Mouse (Mus musculus) hindbrain, embryonic 14.5 days (tissue): Measurements from ENCODE around the gene Nptxr. TPM values are rescaled to one million over a fixed set of nuclear protein-coding genes. Genes with fewer than 3 reads are reported as not detected.

Experiments used
- ATAC-seq: fragments of 200-750 bp; cut with Nextera tagmentation; 2 replicates; pipeline ENCODE4 v1.8.0; 2017; ENCODE audit warnings: moderate number of reproducible peaks, mild to moderate bottlenecking, moderate TSS enrichment, moderate library complexity; ENCODE audit not compliant: low FRiP score
- DNase-seq: peaks from one replicate; pipeline ENCODE4 v3.0.0-alpha.2; 2015; ENCODE audit warnings: low spot score
- H3K27ac ChIP-seq: fragments of 300-500 bp; sonication (generic); 2 replicates; pipeline ENCODE4 v1.5.1; 2014; ENCODE audit warnings: mild to moderate bottlenecking, moderate library complexity
- H3K27me3 ChIP-seq: fragments of 300-500 bp; sonication (generic); 2 replicates; pipeline ENCODE4 v1.6.1; 2014; ENCODE audit warnings: mild to moderate bottlenecking, low read length, mixed read lengths; ENCODE audit not compliant: control insufficient read depth, insufficient read depth
- H3K36me3 ChIP-seq: fragments of 300-500 bp; sonication (generic); replicated peaks from 2 replicates; pipeline ENCODE4 v1.6.1; 2014; ENCODE audit not compliant: control insufficient read depth, insufficient read depth
- H3K4me1 ChIP-seq: fragments of 300-500 bp; sonication (generic); replicated peaks from 2 replicates; pipeline ENCODE4 v1.6.1; 2014; ENCODE audit warnings: antibody characterized with exemption, low read length, mixed read lengths; ENCODE audit not compliant: control insufficient read depth, insufficient read depth
- H3K4me2 ChIP-seq: fragments of 300-500 bp; sonication (generic); replicated peaks from 2 replicates; pipeline ENCODE4 v1.6.1; 2014; ENCODE audit warnings: mild to moderate bottlenecking, moderate library complexity
- H3K4me3 ChIP-seq: fragments of 300-500 bp; sonication (generic); replicated peaks from 2 replicates; pipeline ENCODE4 v1.5.1; 2014; ENCODE audit warnings: mild to moderate bottlenecking, low read length
- H3K9ac ChIP-seq: fragments of 300-500 bp; sonication (generic); 2 replicates; pipeline ENCODE4 v1.6.1; 2014
- H3K9me3 ChIP-seq: fragments of 300-500 bp; sonication (generic); 2 replicates; pipeline ENCODE4 v1.6.1; 2016; ENCODE audit warnings: low read length; ENCODE audit not compliant: control insufficient read depth
- WGBS: fragments of 180-500 bp; shearing (Covaris S2); extraction: QIAGEN DNeasy Blood & Tissue Kit; methylation state at CpG from one replicate; pipeline ENCODE4 v1.1.7; 2014; 5-methylcytosine and 5-hydroxymethylcytosine counted together
- polyA plus RNA-seq: library from polyadenylated mRNA; unstranded; fragments of >200 nt; fragmentation: Nextera tagmentation; extraction: Ambion mirVana; gene quantifications from 2 replicates; pipeline ENCODE4 v1.2.1, GENCODE M21; 2014

Nptxr gene
- 20.9 and 24.8 TPM in 2 replicates for polyA plus RNA-seq

GRCm38 (mm10) chr15:79804352-79805071 lies at the start of gene Nptxr:
Nptxr (minus strand) TSS chr15:79804766.
- Histone ChIP-seq H3K9me3 (no peaks in the 10 kb centered on the region), H3K4me2 (peak within 1 kb of the TSS; percentile 73), H3K27ac (peak within 1 kb of the TSS; percentile 86), H3K4me3 (peak within 1 kb of the TSS; percentile 72), H3K36me3 (no peaks in the 10 kb centered on the region), H3K27me3 (peaks cover 44% of the 10 kb centered on the region), H3K9ac (peak within 1 kb of the TSS; percentile 80), H3K4me1 (peaks cover 11% of the 10 kb centered on the region)
- peak; percentile 71 for DNase-seq
- under 1% methylated on average over 54 of the region's 91 CpGs for WGBS
- ATAC-seq: peak; percentile 83

- Histone ChIP-seq H3K27me3 (no peaks in the 10 kb centered on the region), H3K27ac (no peak overlapping the region), H3K4me1 (0 out of 2 replicates have a peak, but pooled peaks cover 3% of the 10 kb centered on the region), H3K36me3 (no peaks in the 10 kb centered on the region), H3K4me2 (no peak overlapping the region), H3K9me3 (no peaks in the 10 kb centered on the region), H3K4me3 (no peak overlapping the region), H3K9ac (no peak overlapping the region)
- no peak for DNase-seq
- no peak for ATAC-seq
- WGBS: 100% methylated on average over 2 of the region's 2 CpGs
Measured at GRCm38 (mm10) chr15:79850143-79850542, 45.6 kb upstream of the Nptxr start.

GRCm38 (mm10) chr15:79847100-79847499 lies 42.5 kb upstream of the Nptxr start:
- no peak for DNase-seq
- Histone ChIP-seq H3K4me3 (no peak overlapping the region), H3K9me3 (no peaks in the 10 kb centered on the region), H3K9ac (no peak overlapping the region), H3K27ac (0 out of 2 replicates have a peak overlapping the region, but pooled peaks have one; percentile 32), H3K4me2 (no peak overlapping the region), H3K27me3 (no peaks in the 10 kb centered on the region), H3K36me3 (no peaks in the 10 kb centered on the region), H3K4me1 (0 out of 2 replicates have a peak, but pooled peaks cover 3% of the 10 kb centered on the region)
- no peak for ATAC-seq
- WGBS: 21% methylated on average over 5 of the region's 5 CpGs

- H3K27me3 ChIP-seq: no peaks in the 10 kb centered on the region
- 51% methylated on average over 4 of the region's 4 CpGs for WGBS
- H3K27ac ChIP-seq: no peak overlapping the region
- H3K4me1 ChIP-seq: 0 out of 2 replicates have a peak, but pooled peaks cover 3% of the 10 kb centered on the region
- H3K4me2 ChIP-seq: no peak overlapping the region
- H3K36me3 ChIP-seq: no peaks in the 10 kb centered on the region
- H3K9ac ChIP-seq: no peak overlapping the region
- H3K9me3 ChIP-seq: no peaks in the 10 kb centered on the region
- ATAC-seq (no peak), DNase-seq (no peak)
- no peak overlapping the region for H3K4me3 ChIP-seq
Measured at GRCm38 (mm10) chr15:79845986-79846385, 41.4 kb upstream of the Nptxr start.

- H3K27ac ChIP-seq: no peak overlapping the region
- H3K4me2 ChIP-seq: no peak overlapping the region
- ATAC-seq: no peak
- 82% methylated on average over 3 of the region's 3 CpGs for WGBS
- H3K4me1 ChIP-seq: 0 out of 2 replicates have a peak, but pooled peaks cover 3% of the 10 kb centered on the region
- no peaks in the 10 kb centered on the region for H3K27me3 ChIP-seq
- H3K36me3 ChIP-seq: no peaks in the 10 kb centered on the region
- DNase-seq: no peak
- no peak overlapping the region for H3K4me3 ChIP-seq
- no peak overlapping the region for H3K9ac ChIP-seq
- no peaks in the 10 kb centered on the region for H3K9me3 ChIP-seq
Measured at GRCm38 (mm10) chr15:79842985-79843384, 38.4 kb upstream of the Nptxr start.

- 72% methylated on average over 2 of the region's 2 CpGs for WGBS
- no peaks in the 10 kb centered on the region for H3K9me3 ChIP-seq
- H3K27ac ChIP-seq: no peak overlapping the region
- DNase-seq (no peak), ATAC-seq (no peak)
- H3K27me3 ChIP-seq: no peaks in the 10 kb centered on the region
- H3K4me3 ChIP-seq: no peak overlapping the region
- no peak overlapping the region for H3K4me2 ChIP-seq
- H3K9ac ChIP-seq: no peak overlapping the region
- peaks cover 7% of the 10 kb centered on the region for H3K4me1 ChIP-seq
- no peaks in the 10 kb centered on the region for H3K36me3 ChIP-seq
Measured at GRCm38 (mm10) chr15:79840281-79840680, 35.7 kb upstream of the Nptxr start.

- Histone ChIP-seq H3K4me2 (peak overlapping the region; percentile 89), H3K9me3 (no peaks in the 10 kb centered on the region), H3K27me3 (no peaks in the 10 kb centered on the region), H3K36me3 (peaks cover 13% of the 10 kb centered on the region), H3K27ac (peak overlapping the region; percentile 95), H3K4me3 (peak overlapping the region; percentile 76), H3K4me1 (peaks cover 42% of the 10 kb centered on the region), H3K9ac (peak overlapping the region; percentile 82)
- no peak for DNase-seq
- 44% methylated on average over 8 of the region's 9 CpGs for WGBS
- ATAC-seq: no peak
Measured at GRCm38 (mm10) chr15:79834881-79835260, 30.3 kb upstream of the Nptxr start.

- Histone ChIP-seq H3K4me1 (peaks cover 47% of the 10 kb centered on the region), H3K36me3 (peaks cover 13% of the 10 kb centered on the region), H3K27me3 (no peaks in the 10 kb centered on the region), H3K27ac (peak within 1 kb of the TSS; percentile 95), H3K4me2 (peak within 1 kb of the TSS; percentile 89), H3K9ac (peak within 1 kb of the TSS; percentile 82), H3K4me3 (peak within 1 kb of the TSS; percentile 76), H3K9me3 (no peaks in the 10 kb centered on the region)
- DNase-seq: peak; percentile 99
- peak; percentile 91 for ATAC-seq
- 2% methylated on average over 56 of the region's 58 CpGs for WGBS
Measured at GRCm38 (mm10) chr15:79834130-79834880, 29.7 kb upstream of the Nptxr start, which contains the start of the genes Npcd and Cbx6. Npcd (minus strand) TSS chr15:79834237. Cbx6 (minus strand) TSS chr15:79834688.
